Mouse (Mus musculus) thymus, adult 2 months (tissue): ENCODE results near the gene Spef1.

Experiments used
- CTCF ChIP-seq: fragments of 200-500 bp; IDR thresholded peaks from 2 replicates; pipeline ENCODE4 v1.5.1; 2012; ENCODE audit warnings: mild to moderate bottlenecking, control low read depth, low read length, moderate library complexity, borderline replicate concordance; ENCODE audit not compliant: control insufficient read depth, poor library complexity, insufficient read depth; ENCODE audit errors: extremely low read depth
- POLR2A ChIP-seq: fragments of 200-500 bp; IDR thresholded peaks from 2 replicates; pipeline ENCODE4 v1.6.1; 2012; ENCODE audit warnings: mild to moderate bottlenecking, low read length, control low read depth, moderate library complexity; ENCODE audit not compliant: control insufficient read depth, poor library complexity, insufficient read depth; ENCODE audit errors: extremely low read depth

DNA sequence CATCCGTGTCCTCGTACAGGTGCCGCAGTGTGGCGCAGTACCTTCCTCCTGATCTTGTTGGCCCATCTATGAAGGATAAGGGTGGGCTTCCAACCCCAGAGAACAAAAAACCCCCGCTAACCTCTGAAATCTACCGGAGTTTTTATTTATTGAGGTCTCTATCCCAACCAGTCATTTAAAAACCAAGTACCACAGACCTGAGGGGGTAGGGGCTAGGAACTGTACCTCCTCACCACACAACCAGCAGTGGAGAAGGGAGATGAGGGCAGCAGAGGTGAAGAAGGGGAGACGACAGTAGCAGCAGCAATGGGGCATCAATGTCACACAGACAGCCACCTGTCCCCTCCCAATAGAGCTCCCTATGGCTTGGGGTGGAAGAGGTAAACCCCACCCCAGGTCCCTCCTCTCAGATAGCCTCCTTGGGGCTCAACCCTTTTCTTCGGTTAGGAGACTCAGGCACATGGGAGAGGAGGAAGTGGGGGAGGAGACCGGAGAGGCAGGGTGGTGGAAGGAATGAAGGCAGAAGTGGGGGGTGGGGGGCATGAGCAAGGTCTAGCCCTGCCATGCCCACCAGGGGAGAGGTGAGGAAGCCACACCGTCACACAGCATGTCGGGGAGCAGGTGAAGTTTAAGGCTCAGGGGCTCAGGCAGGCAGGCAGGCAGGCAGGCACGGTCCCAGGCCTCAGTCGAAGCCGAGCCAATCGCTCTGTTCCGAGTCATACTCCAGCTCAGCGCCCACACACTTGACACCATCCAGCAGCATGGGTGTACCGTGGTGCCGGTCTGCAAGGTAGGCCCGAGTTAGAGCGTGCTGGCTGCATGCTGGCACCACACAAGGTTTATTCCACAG, 40.7 kb downstream of the Spef1 start:
- TF ChIP-seq CTCF: no peak
- TF ChIP-seq POLR2A: no peak
